In the genomic region with DNA sequence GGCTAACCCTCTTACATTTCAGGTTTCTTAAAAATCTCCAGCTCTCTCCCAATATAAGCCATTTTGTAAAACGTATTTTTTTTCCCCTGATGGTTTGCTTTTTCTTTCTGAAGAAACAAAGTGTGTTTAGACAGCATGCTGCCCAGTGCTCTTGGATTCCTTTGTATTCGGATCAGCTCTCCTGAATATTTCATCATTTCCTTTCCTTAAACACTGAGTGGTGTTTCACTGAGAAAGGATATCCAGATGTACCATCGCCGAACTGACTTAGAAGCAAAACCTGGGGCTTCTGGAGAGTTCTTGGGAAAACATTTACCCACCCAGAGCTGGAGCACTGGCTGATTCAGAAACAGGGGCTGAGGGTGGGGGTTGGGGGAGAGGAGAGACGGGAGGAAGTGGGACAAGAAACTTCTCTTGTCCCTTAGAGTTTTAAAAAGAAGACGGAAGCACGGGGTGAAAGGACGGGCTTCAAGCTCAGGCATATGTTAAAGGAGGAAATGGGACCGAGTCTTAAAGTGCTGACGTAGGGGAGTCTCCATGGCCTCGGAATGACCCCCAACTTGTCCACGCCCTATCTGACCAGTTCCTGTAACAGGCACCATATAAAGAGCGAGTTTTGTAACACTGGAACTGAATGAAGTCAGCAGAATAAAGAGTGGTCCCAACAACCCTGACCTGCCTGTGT, we compare ENCODE assay signal across 8 mouse cellular contexts.
DNase-seq lines count a peak whose midpoint lies in the region; ATAC-seq lines count a peak whose summit lies in the region.

No protein-coding gene starts in this region.

- H3K27me3 ChIP-seq in limb, embryonic 10.5 days (ENCODE audit: low read depth, poor library complexity, severe bottlenecking): no peaks in the 10 kb centered on the region

- H3K27ac ChIP-seq in limb, embryonic 10.5 days: peak overlapping the region; percentile 82

- H3K36me3 ChIP-seq in limb, embryonic 10.5 days: no peaks in the 10 kb centered on the region

- 69% methylated on average over 13 of the region's 13 CpGs for whole genome bisulfite sequencing in limb, embryonic 10.5 days

- no peak overlapping the region for H3K4me3 ChIP-seq in limb, embryonic 10.5 days

- ATAC-seq in activated CD4-positive, CD25-positive, alpha-beta regulatory T cell, adult 4 months: no peak

- peaks cover 70% of the 10 kb centered on the region for H3K4me1 ChIP-seq in limb, embryonic 10.5 days

- no peaks in the 10 kb centered on the region for H3K9me3 ChIP-seq in limb, embryonic 10.5 days (replicated peaks)

- DNase-seq in adrenal gland, adult (ENCODE audit: inconsistent age in 2 of 2, low spot score in 1 of 2): peak; percentile 39 to 60
- no peak for DNase-seq in adrenal gland, adult 18-20 months (ENCODE audit: low spot score in 2 of 2)
- DNase-seq in thymus, postnatal 0 days (ENCODE audit: low spot score): peak; percentile 38
- no peak for DNase-seq in thymus, postnatal 10 days (ENCODE audit: low spot score in 2 of 2)
- DNase-seq in limb, embryonic 10.5 days (ENCODE audit: low spot score): no peak
- peak; percentile 48 to 60 for DNase-seq in natural killer cell, adult 2 months (ENCODE audit: low spot score in 2 of 2)
- no peak for DNase-seq in spleen, postnatal 14 days (ENCODE audit: low spot score in 2 of 2)

Comparison
In these comparisons a context has a peak if more than half of its experiments do, and no peak if none do; other contexts are left out.
1. DNase-seq: peak in adrenal gland, adult (2 of 2), thymus, postnatal 0 days (single experiment) and natural killer cell, adult 2 months (2 of 2); none in adrenal gland, adult 18-20 months (0 of 2), thymus, postnatal 10 days (0 of 2), limb, embryonic 10.5 days (single experiment) and spleen, postnatal 14 days (0 of 2).